Mouse (Mus musculus) MN1 (cell line): ENCODE results near the gene Slc6a21.

ENCODE experiments used
- DNase-seq: peaks from one replicate; pipeline ENCODE4 v3.0.0-alpha.2; 2016; ENCODE audit warnings: low spot score

Gene Slc6a21

GRCm38 (mm10) chr7:45257063-45257840 lies 20.1 kb upstream of the Slc6a21 start:
- DNase-seq: no peak

GRCm38 (mm10) chr7:45259281-45259680 lies 18.0 kb upstream of the Slc6a21 start:
- DNase-seq: no peak

- DNase-seq: no peak
These were observed 15.0 kb upstream of the Slc6a21 start for GRCm38 (mm10) chr7:45262266-45262665.

GRCm38 (mm10) chr7:45263006-45263607 lies 14.2 kb upstream of the Slc6a21 start:
- no peak for DNase-seq

- no peak for DNase-seq
These were observed 13.0 kb upstream of the Slc6a21 start for GRCm38 (mm10) chr7:45264348-45264747.

- DNase-seq: no peak
These were observed 11.8 kb upstream of the Slc6a21 start for GRCm38 (mm10) chr7:45265518-45265917.

- peak; percentile 7 for DNase-seq
These were observed 4.4 kb upstream of the Slc6a21 start for GRCm38 (mm10) chr7:45272786-45273412.

- no peak for DNase-seq
These were observed 3.6 kb upstream of the Slc6a21 start for GRCm38 (mm10) chr7:45273672-45274071.

GRCm38 (mm10) chr7:45286486-45286885 lies 9.2 kb downstream of the Slc6a21 start:
- DNase-seq: no peak

- no peak for DNase-seq
These were observed 19.3 kb downstream of the Slc6a21 start for GRCm38 (mm10) chr7:45296626-45297025.

- no peak for DNase-seq
These were observed 20.2 kb downstream of the Slc6a21 start for GRCm38 (mm10) chr7:45297563-45297962.

GRCm38 (mm10) chr7:45299752-45300151 lies 22.4 kb downstream of the Slc6a21 start:
- DNase-seq: peak; percentile 73

GRCm38 (mm10) chr7:45300270-45300669 lies 23.0 kb downstream of the Slc6a21 start:
- peak; percentile 68 for DNase-seq

- peak; percentile 73 for DNase-seq
These were observed 25.3 kb downstream of the Slc6a21 start for GRCm38 (mm10) chr7:45302626-45303025.

GRCm38 (mm10) chr7:45304869-45305268 lies 27.6 kb downstream of the Slc6a21 start:
- no peak for DNase-seq

- DNase-seq: peak; percentile 22
These were observed 28.0 kb downstream of the Slc6a21 start for GRCm38 (mm10) chr7:45305275-45305674.

- DNase-seq: no peak
These were observed 31.4 kb downstream of the Slc6a21 start for GRCm38 (mm10) chr7:45308551-45309240.

- peak; percentile 37 for DNase-seq
These were observed 32.1 kb downstream of the Slc6a21 start for GRCm38 (mm10) chr7:45309455-45309854.

- no peak for DNase-seq
These were observed 34.7 kb downstream of the Slc6a21 start for GRCm38 (mm10) chr7:45312023-45312422.

- peak; percentile 55 for DNase-seq
These were observed 35.6 kb downstream of the Slc6a21 start for GRCm38 (mm10) chr7:45312686-45313453.

GRCm38 (mm10) chr7:45313495-45313894 lies 36.2 kb downstream of the Slc6a21 start:
- peak; percentile 36 for DNase-seq
